Mouse (Mus musculus) spleen, adult 2 months (tissue): ENCODE measurements around the gene Tbc1d20. TPM values are rescaled to one million over a fixed set of nuclear protein-coding genes. Genes with fewer than 3 reads are reported as not detected.
"Not testable (repeated sequence)": the region's sequence is repeated elsewhere in the genome, so short reads cannot be mapped to it uniquely, and the experiment has no call there.

ENCODE experiments used
- DNase-seq, 2 experiments: peaks; one replicate each; pipeline versions ENCODE4 v3.0.0 to v3.0.0-alpha.2; 2012 to 2021; ENCODE audit warnings: low spot score in 2 of 2, low read depth in 1 of 2
- H3K27ac ChIP-seq: fragments of 200-500 bp; 2 replicates; pipeline ENCODE4 v1.5.1; 2012; ENCODE audit warnings: low read length, inconsistent platforms; ENCODE audit not compliant: insufficient read depth
- H3K27me3 ChIP-seq: fragments of 200-500 bp; 2 replicates; pipeline ENCODE4 v1.6.1; 2012; ENCODE audit warnings: mild to moderate bottlenecking, moderate library complexity, low read length, inconsistent platforms; ENCODE audit not compliant: control insufficient read depth, insufficient read depth
- H3K36me3 ChIP-seq: fragments of 200-500 bp; 2 replicates; pipeline ENCODE4 v1.6.1; 2012; ENCODE audit warnings: mild to moderate bottlenecking, low read length, inconsistent platforms; ENCODE audit not compliant: control insufficient read depth, insufficient read depth
- H3K4me1 ChIP-seq: fragments of 200-500 bp; 2 replicates; pipeline ENCODE4 v1.6.1; 2011; ENCODE audit warnings: inconsistent platforms; ENCODE audit not compliant: control insufficient read depth, insufficient read depth, insufficient read length
- H3K4me3 ChIP-seq: fragments of 200-500 bp; 2 replicates; pipeline ENCODE4 v1.5.1; 2011; ENCODE audit warnings: mild to moderate bottlenecking, inconsistent platforms; ENCODE audit not compliant: insufficient read depth, insufficient read length; ENCODE audit errors: extremely low read depth
- CTCF ChIP-seq: fragments of 200-500 bp; IDR thresholded peaks from 2 replicates; pipeline ENCODE4 v1.5.1; 2011; ENCODE audit warnings: mild to moderate bottlenecking, inconsistent platforms; ENCODE audit not compliant: insufficient read depth, insufficient read length, insufficient replicate concordance; ENCODE audit errors: extremely low read depth
- POLR2A ChIP-seq: fragments of 200-500 bp; IDR thresholded peaks from 2 replicates; pipeline ENCODE4 v1.6.1; 2011; ENCODE audit warnings: low read depth, low read length, inconsistent platforms
- WGBS: fragments of 180-500 bp; shearing (Covaris S2); methylation state at CpG from one replicate; pipeline ENCODE4 v1.1.7; 2018; 5-methylcytosine and 5-hydroxymethylcytosine counted together
- polyA plus RNA-seq: library from polyadenylated mRNA; depleted of rRNA; stranded (reverse); fragments of >200 nt; gene quantifications from 2 replicates; pipeline ENCODE4 v1.2.3, GENCODE M21; 2012

Tbc1d20 gene
- polyA plus RNA-seq, 1 experiment, result 39.5 TPM

- H3K4me1 ChIP-seq, result no peaks in the 10 kb centered on the region
- no peak overlapping the region for H3K27ac ChIP-seq
- H3K4me3 ChIP-seq, result no peak overlapping the region
- TF ChIP-seq POLR2A (no peak), CTCF (no peak)
- 85% methylated on average over 8 of the region's 8 CpGs for WGBS
- peaks cover 8% of the 10 kb centered on the region for H3K36me3 ChIP-seq
- no peak for DNase-seq
- H3K27me3 ChIP-seq, result no peaks in the 10 kb centered on the region
Measured at GRCm38 (mm10) chr2:152288046-152288445, 5.6 kb upstream of the Tbc1d20 start.

- WGBS, result 77% methylated on average over 2 of the region's 2 CpGs
- not testable (repeated sequence) for H3K27ac ChIP-seq, H3K36me3 ChIP-seq, H3K4me3 ChIP-seq, DNase-seq, H3K4me1 ChIP-seq, H3K27me3 ChIP-seq
Measured at GRCm38 (mm10) chr2:152289623-152290022, 4.0 kb upstream of the Tbc1d20 start.

GRCm38 (mm10) chr2:152292475-152292874, 1.2 kb upstream of the Tbc1d20 start:
- H3K27ac ChIP-seq, result no peak overlapping the region
- DNase-seq, result no peak
- TF ChIP-seq CTCF (no peak), POLR2A (no peak)
- H3K27me3 ChIP-seq, result no peaks in the 10 kb centered on the region
- 90% methylated on average over 2 of the region's 2 CpGs for WGBS
- H3K36me3 ChIP-seq, result no peaks in the 10 kb centered on the region; the same call in 1 of the 2 replicates
- H3K4me1 ChIP-seq, result peaks cover 5% of the 10 kb centered on the region
- H3K4me3 ChIP-seq, result no peak overlapping the region

- WGBS, result 1% methylated on average over 15 of the region's 15 CpGs
- no peaks in the 10 kb centered on the region for H3K27me3 ChIP-seq
- TF ChIP-seq POLR2A, result no peak
- H3K36me3 ChIP-seq, result no peaks in the 10 kb centered on the region; the same call in 1 of the 2 replicates
- H3K4me3 ChIP-seq, result peak overlapping the region; percentile 75
- peak overlapping the region; percentile 49; the same call in 1 of the 2 replicates for H3K27ac ChIP-seq
- peaks cover 5% of the 10 kb centered on the region for H3K4me1 ChIP-seq
- DNase-seq, result no peak
Measured at GRCm38 (mm10) chr2:152293179-152293726, 375 bp upstream of the Tbc1d20 start.

- WGBS, result 24% methylated on average over 5 of the region's 5 CpGs
- no peak for TF ChIP-seq POLR2A
- no peak for TF ChIP-seq CTCF
- Histone ChIP-seq H3K4me3 (peak overlapping the region; percentile 75), H3K4me1 (peaks cover 5% of the 10 kb centered on the region), H3K36me3 (no peaks in the 10 kb centered on the region; the same call in 1 of the 2 replicates), H3K27me3 (no peaks in the 10 kb centered on the region), H3K27ac (no peak overlapping the region)
- no peak for DNase-seq
Measured at GRCm38 (mm10) chr2:152294541-152294940, 913 bp downstream of the Tbc1d20 start.

- peaks cover 26% of the 10 kb centered on the region for H3K36me3 ChIP-seq
- DNase-seq, result no peak
- 96% methylated on average over 2 of the region's 2 CpGs for WGBS
- H3K4me3 ChIP-seq, result no peak overlapping the region
- H3K27ac ChIP-seq, result no peak overlapping the region
- no peaks in the 10 kb centered on the region for H3K27me3 ChIP-seq
- no peak for TF ChIP-seq CTCF
- no peak for TF ChIP-seq POLR2A
- H3K4me1 ChIP-seq, result no peaks in the 10 kb centered on the region; the same call in 1 of the 2 replicates
Measured at GRCm38 (mm10) chr2:152302862-152303261, 9.2 kb downstream of the Tbc1d20 start.

- Histone ChIP-seq H3K27ac (no peak overlapping the region), H3K4me1 (no peaks in the 10 kb centered on the region; the same call in 1 of the 2 replicates), H3K36me3 (peaks cover 34% of the 10 kb centered on the region), H3K27me3 (no peaks in the 10 kb centered on the region), H3K4me3 (no peak overlapping the region)
- TF ChIP-seq POLR2A (no peak), CTCF (no peak)
- WGBS, result 89% methylated on average over 5 of the region's 5 CpGs
- no peak for DNase-seq
Measured at GRCm38 (mm10) chr2:152303781-152304180, 10.2 kb downstream of the Tbc1d20 start.
